Mouse (Mus musculus) MEL-GATA-1-ER (cell line): Measurements from ENCODE around the gene Pgam5.
A peak's percentile ranks its signal among the peaks of the same experiment; 100 is the strongest.

Experiments
- DNase-seq: peaks from one replicate; pipeline ENCODE4 v3.0.0-alpha.2; 2012; ENCODE audit warnings: low read depth; ENCODE audit errors: extremely low read depth

The Pgam5 gene

DNA sequence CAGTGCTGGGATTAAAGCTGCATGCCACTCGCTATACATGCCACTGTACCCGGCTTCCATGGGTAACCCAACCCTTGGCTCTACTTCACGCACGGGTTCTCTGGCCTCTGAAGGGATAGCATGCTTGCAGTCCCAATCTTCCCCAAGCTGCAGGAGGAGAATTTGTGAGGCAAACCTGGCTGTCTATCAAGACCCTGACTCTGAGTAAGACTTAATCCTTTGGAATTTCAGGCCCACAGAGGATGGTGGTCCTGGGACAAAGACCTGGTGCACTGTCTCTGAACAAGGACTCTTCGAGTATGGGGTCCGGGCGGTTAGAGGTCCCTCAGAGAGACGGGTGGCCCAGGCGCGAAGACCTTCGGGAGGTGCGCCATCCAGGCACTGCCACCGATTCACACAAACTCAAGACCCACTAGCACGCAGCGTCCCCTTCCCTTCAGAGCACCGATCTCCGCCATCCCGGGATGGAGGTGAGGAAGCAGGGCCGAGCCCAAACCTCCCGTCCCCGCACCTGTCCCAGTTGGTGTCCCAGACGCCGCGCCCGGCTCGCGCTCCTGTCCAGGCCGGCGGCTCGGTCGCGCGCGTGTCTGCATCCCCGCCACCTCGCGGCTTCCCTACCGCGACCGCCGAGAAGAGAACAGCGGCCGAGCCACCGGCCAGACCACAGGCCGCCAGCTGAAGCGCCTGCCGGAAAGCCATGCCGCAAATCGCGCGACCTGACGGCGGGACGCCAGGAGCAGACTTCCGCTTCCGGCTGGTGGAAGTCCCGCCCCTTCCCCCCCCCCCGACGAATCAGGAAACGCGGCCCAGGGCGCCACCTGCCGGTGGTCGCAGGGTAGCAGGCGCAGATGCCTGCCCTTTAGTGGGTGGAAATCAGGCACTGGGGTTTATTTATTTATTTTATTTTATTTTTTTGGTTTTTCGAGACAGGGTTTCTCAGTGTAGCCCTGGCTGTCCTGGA, at the start of gene Pgam5:
Gene Pgam5, minus strand, starts transcription at position 773 of the 961 bp plus-strand sequence.
- DNase-seq = peak; percentile 80

- DNase-seq = no peak
Measured at GRCm38 (mm10) chr5:110313127-110313526, 43.4 kb upstream of the Pgam5 start.

GRCm38 (mm10) chr5:110308861-110309260, 39.1 kb upstream of the Pgam5 start:
- no peak for DNase-seq

GRCm38 (mm10) chr5:110300591-110300990, 30.9 kb upstream of the Pgam5 start:
- DNase-seq = no peak

- DNase-seq = no peak
Measured at GRCm38 (mm10) chr5:110296637-110297036, 26.9 kb upstream of the Pgam5 start.

DNA sequence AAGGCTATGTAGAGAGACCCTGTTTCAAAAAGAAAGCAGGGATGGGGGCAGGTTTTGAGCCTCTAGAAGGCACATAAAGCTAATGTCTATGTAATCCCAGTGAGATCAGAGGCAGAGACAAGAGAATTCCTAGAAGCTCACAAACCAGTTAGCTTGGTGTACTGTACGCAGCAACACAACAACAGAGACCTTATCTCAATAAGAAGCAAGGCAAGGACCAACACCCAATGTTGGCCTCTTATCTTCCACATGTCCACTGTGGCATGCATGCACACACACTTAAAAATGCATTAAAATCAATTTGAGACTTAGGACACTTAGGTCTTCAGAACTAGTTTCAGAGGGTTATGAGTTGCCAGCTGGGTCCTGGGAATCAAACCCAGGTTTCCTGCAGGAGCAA, 21.9 kb upstream of the Pgam5 start:
- no peak for DNase-seq

- DNase-seq = peak; percentile 33
Measured at GRCm38 (mm10) chr5:110287084-110287475, 17.4 kb upstream of the Pgam5 start.

- DNase-seq = peak; percentile 28
Measured at GRCm38 (mm10) chr5:110286446-110287083, 16.9 kb upstream of the Pgam5 start.

DNA sequence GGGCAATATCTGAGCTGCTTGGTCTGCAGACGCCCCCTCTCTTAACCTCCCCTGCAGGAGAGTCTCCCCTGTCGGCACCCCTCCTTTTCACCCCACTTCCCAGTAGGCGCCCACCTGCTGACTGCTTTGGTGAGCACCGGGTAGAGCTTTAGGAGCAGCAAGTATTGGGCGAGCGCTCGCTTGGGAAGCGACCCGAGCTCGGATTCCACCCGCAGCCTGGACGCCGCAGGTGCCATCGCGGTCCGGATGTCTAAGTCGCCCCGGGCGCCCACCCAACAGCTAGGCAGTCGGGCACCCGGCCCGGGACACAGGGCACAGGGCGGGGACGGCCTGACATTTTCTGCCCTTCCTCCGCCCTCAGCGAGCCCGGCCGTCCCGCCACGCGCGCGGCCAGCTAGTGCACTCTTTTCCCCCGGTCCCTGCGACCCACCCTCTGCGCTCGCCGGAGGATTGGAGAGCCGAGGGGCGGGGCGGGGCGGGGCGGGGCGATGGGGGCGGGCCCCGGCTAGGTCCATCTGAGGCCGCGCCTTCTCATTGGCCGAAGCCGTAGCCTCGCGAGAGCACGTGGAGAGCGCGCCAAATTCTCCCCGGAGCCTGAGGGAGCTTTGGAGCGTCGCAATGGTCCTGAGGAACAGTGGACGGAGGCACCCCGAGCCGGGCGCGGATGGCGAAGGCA, 16.2 kb upstream of the Pgam5 start, which contains the start of the genes Pxmp2 and Pole:
Gene Pxmp2, minus strand, starts transcription at position 417 of the 676 bp plus-strand sequence.
Gene Pole, plus strand, starts transcription at position 537 of the 676 bp plus-strand sequence.
- DNase-seq = peak; percentile 79

- DNase-seq = no peak
Measured at GRCm38 (mm10) chr5:110285156-110285555, 15.4 kb upstream of the Pgam5 start.

GRCm38 (mm10) chr5:110284536-110284935, 14.8 kb upstream of the Pgam5 start:
- DNase-seq = peak; percentile 71

DNA sequence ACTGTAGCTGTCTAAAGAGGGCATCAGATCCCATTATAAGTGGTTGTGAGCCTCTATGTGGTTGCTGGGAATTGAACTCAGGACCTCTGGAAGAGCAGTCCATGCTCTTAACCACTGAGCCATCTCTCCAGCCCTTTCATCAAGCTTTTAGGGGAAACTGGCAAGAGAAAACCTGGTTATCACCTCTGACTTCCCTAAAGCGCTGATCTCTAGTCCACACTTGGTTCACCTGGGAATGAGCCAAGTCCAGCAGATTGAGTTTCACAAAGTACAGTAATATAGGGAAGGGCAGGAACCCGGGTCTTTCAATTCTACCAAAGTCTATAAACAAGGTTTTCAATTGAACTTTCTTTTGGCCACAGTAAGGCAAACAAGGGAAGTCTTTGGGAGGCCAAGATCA, 12.3 kb upstream of the Pgam5 start:
- peak; percentile 35 for DNase-seq

GRCm38 (mm10) chr5:110276910-110277309, 7.2 kb upstream of the Pgam5 start:
- no peak for DNase-seq

- DNase-seq = no peak
Measured at GRCm38 (mm10) chr5:110276391-110276790, 6.7 kb upstream of the Pgam5 start.

DNA sequence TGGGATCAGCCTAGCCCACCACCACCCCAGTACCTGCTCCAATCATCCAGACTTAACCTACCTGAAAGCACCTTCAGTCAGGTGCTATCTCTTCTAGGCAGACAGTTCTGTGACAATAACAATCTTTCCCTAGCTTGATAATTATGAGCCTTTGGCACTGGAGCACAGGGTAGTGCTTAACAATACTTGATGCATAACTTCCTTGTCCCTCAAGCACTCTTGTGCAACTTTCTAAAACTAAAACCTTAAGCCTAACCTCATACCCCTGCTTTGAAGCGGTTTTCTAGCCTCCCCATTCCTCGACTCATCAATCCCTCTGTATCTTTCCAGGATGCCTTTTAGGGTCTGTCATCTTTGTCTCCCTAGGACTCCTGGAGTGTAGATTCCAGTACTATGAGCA, 5.1 kb upstream of the Pgam5 start:
- no peak for DNase-seq

DNA sequence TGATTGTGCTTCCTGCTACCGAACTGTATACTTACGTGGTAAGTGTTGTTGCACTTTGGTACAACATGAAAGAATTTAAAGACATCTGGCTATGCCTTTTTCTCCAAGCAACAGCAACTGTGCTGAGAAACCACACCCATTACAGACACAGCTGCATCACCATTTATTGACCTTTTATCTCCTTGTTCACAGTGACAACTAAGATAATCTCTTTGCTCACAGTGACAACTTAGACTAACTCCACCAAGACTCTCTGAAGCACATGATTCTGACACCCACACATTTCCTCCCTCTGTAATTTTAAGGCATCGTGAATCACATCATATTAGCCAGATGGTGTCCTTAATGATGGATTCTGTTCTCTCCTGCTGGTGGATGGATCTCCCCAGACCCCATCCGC, 4.4 kb upstream of the Pgam5 start:
- no peak for DNase-seq

GRCm38 (mm10) chr5:110270242-110270641, 529 bp upstream of the Pgam5 start:
- no peak for DNase-seq

- no peak for DNase-seq
Measured at GRCm38 (mm10) chr5:110266941-110267340, 2.8 kb downstream of the Pgam5 start.

- no peak for DNase-seq
Measured at GRCm38 (mm10) chr5:110244091-110244490, 25.6 kb downstream of the Pgam5 start.

GRCm38 (mm10) chr5:110232346-110232745, 37.4 kb downstream of the Pgam5 start:
- DNase-seq = peak; percentile 38

- peak; percentile 44 for DNase-seq
Measured at GRCm38 (mm10) chr5:110231638-110232037, 38.1 kb downstream of the Pgam5 start.
